Mouse (Mus musculus): ENCODE data around the gene Nlrc3. TPM values are rescaled to one million over a fixed set of nuclear protein-coding genes. Genes with fewer than 3 reads are reported as not detected.
A peak's percentile ranks its signal among the peaks of the same experiment; 100 is the strongest.

Gene Nlrc3
- polyA plus RNA-seq, 1 experiment from 2014 or later = 0.65 TPM

DNA sequence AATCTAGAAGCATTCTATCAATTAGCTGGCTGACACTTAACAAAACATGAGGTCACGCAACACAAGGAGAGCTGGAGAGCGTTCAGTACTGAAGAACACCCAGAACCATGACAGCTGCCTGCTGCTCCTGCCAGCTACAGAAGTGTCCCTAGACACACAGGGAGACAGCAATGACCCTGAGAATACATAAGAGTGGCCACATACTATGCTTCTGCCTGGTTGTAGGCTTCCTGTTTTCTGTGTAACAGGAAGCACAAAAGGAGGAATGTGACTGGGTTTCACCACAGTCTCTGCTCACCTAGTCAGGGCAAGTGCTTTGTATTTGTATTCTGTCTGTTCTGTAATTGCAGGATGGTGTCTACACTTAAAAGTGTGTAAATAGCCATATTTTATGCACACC is 55.7 kb downstream of the Nlrc3 start:
- no peak for DNase-seq (ENCODE audit: low spot score)
- no peak for ATAC-seq (ENCODE audit: insufficient number of reproducible peaks, low FRiP score, low TSS enrichment, low read depth)
- no peak overlapping the region for H3K4me3 ChIP-seq (ENCODE audit: low read depth, low read length)
- WGBS = 87% methylated on average over 2 of the region's 2 CpGs
- no peaks in the 10 kb centered on the region for H3K9me3 ChIP-seq (ENCODE audit: control insufficient read depth, low read length)
- H3K4me1 ChIP-seq (ENCODE audit: control insufficient read depth, insufficient read depth, low read length) = no peaks in the 10 kb centered on the region
- no peaks in the 10 kb centered on the region for H3K27me3 ChIP-seq (ENCODE audit: control insufficient read depth, insufficient read depth, low read length)
- H3K9ac ChIP-seq (ENCODE audit: low read length) = no peak overlapping the region
- H3K27ac ChIP-seq (replicated peaks; ENCODE audit: low read depth, low read length) = no peak overlapping the region
- H3K36me3 ChIP-seq (ENCODE audit: control insufficient read depth, insufficient read depth, low read length) = peaks cover 6% of the 10 kb centered on the region
- no peak overlapping the region for H3K4me2 ChIP-seq (ENCODE audit: low read depth, severe bottlenecking)

DNA sequence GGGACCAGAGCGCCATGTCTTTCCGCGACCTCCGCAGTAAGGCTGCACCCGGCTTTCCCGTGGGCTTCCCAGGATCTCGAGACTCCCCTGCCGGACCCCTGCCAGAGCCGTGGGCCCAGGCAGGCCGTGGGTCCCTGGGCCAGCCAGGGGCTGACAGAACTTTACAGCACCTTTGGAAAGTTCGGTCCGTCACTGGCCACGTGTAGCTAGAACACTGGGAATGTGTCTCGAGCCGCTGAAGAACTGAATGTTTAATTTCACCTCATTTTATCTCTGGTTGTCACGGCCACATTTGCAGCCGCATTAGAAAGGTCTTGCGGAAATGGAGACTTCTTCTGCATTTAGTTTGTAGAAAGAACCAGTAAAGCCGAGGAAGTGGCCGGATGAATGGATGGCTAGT is 67.3 kb downstream of the Nlrc3 start:
- Histone ChIP-seq H3K36me3 (ENCODE audit: control insufficient read depth, insufficient read depth, low read length) (peaks cover 8% of the 10 kb centered on the region; the same call in 1 of the 2 replicates), H3K9me3 (ENCODE audit: control insufficient read depth, low read length) (no peaks in the 10 kb centered on the region), H3K9ac (ENCODE audit: low read length) (peak overlapping the region; percentile 72), H3K4me1 (ENCODE audit: control insufficient read depth, insufficient read depth, low read length) (0 out of 2 replicates have a peak, but pooled peaks cover 2% of the 10 kb centered on the region), H3K27me3 (ENCODE audit: control insufficient read depth, insufficient read depth, low read length) (no peaks in the 10 kb centered on the region), H3K4me2 (ENCODE audit: low read depth, severe bottlenecking) (peak overlapping the region; percentile 77), H3K27ac (replicated peaks; ENCODE audit: low read depth, low read length) (no peak overlapping the region), H3K4me3 (ENCODE audit: low read depth, low read length) (peak overlapping the region; percentile 62)
- no peak for DNase-seq (ENCODE audit: low spot score)
- no peak; the same call in 1 of the 2 replicates for ATAC-seq (ENCODE audit: insufficient number of reproducible peaks, low FRiP score, low TSS enrichment, low read depth)
- WGBS = 13% methylated on average over 20 of the region's 20 CpGs

DNA sequence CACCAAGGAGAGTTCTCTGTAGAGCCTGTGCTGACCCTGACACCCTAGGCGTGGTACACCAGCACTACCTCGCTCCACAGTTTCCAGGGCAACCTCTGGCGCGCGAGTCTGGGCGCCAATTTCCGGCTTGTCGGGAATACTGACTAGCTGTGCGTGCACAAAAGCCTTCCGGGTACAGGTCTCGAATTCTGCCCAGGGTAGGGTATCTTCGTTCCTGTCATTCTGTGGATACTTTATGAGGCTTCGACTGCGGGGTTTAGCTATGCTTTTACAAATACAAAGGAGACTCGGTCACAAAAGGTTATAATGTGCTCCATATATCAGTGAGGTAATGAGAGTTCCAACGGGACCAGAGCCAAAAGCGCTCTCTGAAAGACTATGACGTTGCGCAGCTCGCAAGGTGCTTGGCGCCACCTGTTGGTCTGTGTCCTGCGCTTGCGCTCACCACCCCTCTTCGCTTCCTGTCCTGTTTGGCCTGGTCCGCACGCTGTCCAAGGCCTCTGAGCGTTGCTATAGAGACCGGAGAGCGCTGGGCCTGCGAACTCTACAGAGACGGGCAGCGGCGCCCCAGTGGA is 67.8 kb downstream of the Nlrc3 start, which contains the start of the genes 1700037C18Rik and Cluap1:
Gene 1700037C18Rik (minus strand): TSS at position 153 of the 575 bp plus-strand sequence.
Gene Cluap1 (plus strand): TSS at position 265 of the 575 bp plus-strand sequence.
- Histone ChIP-seq H3K4me3 (ENCODE audit: low read depth, low read length) (peak within 1 kb of the TSS; percentile 62), H3K4me1 (ENCODE audit: control insufficient read depth, insufficient read depth, low read length) (0 out of 2 replicates have a peak, but pooled peaks cover 2% of the 10 kb centered on the region), H3K4me2 (ENCODE audit: low read depth, severe bottlenecking) (peak within 1 kb of the TSS; percentile 77), H3K27ac (replicated peaks; ENCODE audit: low read depth, low read length) (no peak within 1 kb of the TSS), H3K9me3 (ENCODE audit: control insufficient read depth, low read length) (no peaks in the 10 kb centered on the region), H3K9ac (ENCODE audit: low read length) (peak within 1 kb of the TSS; percentile 72), H3K27me3 (ENCODE audit: control insufficient read depth, insufficient read depth, low read length) (no peaks in the 10 kb centered on the region), H3K36me3 (ENCODE audit: control insufficient read depth, insufficient read depth, low read length) (peaks cover 6% of the 10 kb centered on the region; the same call in 1 of the 2 replicates)
- ATAC-seq (ENCODE audit: insufficient number of reproducible peaks, low FRiP score, low TSS enrichment, low read depth) = peak; percentile 96
- peak; percentile 93 for DNase-seq (ENCODE audit: low spot score)
- WGBS = under 1% methylated on average over 33 of the region's 33 CpGs

DNA sequence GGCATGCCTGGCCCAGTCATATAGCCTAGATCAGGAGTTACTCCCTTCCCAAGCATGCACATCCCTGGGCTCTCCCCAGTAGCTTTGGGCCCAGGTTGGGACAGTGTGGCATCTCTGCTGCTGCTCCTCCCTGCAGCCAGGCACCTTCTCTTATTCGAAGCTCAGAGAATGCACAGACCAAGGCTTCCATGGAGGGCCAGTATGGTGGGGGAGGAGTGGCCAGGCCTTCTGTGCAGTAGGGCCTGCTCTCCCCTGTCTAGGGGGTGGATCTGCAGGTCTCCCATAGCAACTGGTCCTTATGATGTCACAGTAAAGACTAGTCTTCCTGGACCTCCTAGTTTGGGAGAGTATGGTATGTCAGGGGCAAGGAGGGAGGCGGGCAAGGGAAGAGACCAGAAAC is 69.0 kb downstream of the Nlrc3 start:
- Histone ChIP-seq H3K36me3 (ENCODE audit: control insufficient read depth, insufficient read depth, low read length) (peaks cover 3% of the 10 kb centered on the region), H3K9me3 (ENCODE audit: control insufficient read depth, low read length) (no peaks in the 10 kb centered on the region), H3K9ac (ENCODE audit: low read length) (no peak overlapping the region), H3K4me2 (ENCODE audit: low read depth, severe bottlenecking) (no peak overlapping the region), H3K4me1 (ENCODE audit: control insufficient read depth, insufficient read depth, low read length) (0 out of 2 replicates have a peak, but pooled peaks cover 2% of the 10 kb centered on the region), H3K27ac (replicated peaks; ENCODE audit: low read depth, low read length) (no peak overlapping the region), H3K4me3 (ENCODE audit: low read depth, low read length) (no peak overlapping the region), H3K27me3 (ENCODE audit: control insufficient read depth, insufficient read depth, low read length) (no peaks in the 10 kb centered on the region)
- ATAC-seq (ENCODE audit: insufficient number of reproducible peaks, low FRiP score, low TSS enrichment, low read depth) = no peak
- WGBS = 85% methylated on average over 2 of the region's 2 CpGs
- DNase-seq (ENCODE audit: low spot score) = no peak

DNA sequence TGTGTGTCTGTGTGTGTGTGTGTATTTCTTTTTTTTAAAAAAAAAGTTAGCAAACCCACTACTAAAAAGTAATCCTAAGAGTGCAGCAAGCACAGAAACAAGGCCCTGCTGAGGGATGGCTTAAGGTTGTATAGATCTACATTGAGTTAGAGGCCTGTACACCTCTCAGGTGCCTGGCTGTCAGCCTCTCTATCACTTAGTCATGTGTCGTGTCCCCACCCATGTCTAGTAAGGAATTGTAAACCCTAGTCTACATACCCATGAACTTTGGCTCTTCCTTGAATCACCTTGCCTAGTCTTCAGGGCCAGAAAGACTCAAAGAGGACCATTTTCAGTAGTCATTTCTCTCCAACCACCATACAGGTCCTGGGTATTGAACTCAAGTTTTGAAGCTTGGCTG is 79.9 kb downstream of the Nlrc3 start:
- no peaks in the 10 kb centered on the region for H3K27me3 ChIP-seq (ENCODE audit: control insufficient read depth, insufficient read depth, low read length)
- 94% methylated on average over 1 of the region's 1 CpGs for WGBS
- no peak overlapping the region for H3K9ac ChIP-seq (ENCODE audit: low read length)
- no peaks in the 10 kb centered on the region for H3K9me3 ChIP-seq (ENCODE audit: control insufficient read depth, low read length)
- H3K4me1 ChIP-seq (ENCODE audit: control insufficient read depth, insufficient read depth, low read length) = no peaks in the 10 kb centered on the region
- no peak overlapping the region for H3K4me3 ChIP-seq (ENCODE audit: low read depth, low read length)
- H3K27ac ChIP-seq (replicated peaks; ENCODE audit: low read depth, low read length) = no peak overlapping the region
- H3K4me2 ChIP-seq (ENCODE audit: low read depth, severe bottlenecking) = no peak overlapping the region
- ATAC-seq (ENCODE audit: insufficient number of reproducible peaks, low FRiP score, low TSS enrichment, low read depth) (no peak), DNase-seq (ENCODE audit: low spot score) (no peak)
- H3K36me3 ChIP-seq (ENCODE audit: control insufficient read depth, insufficient read depth, low read length) = peaks cover 4% of the 10 kb centered on the region; the same call in 1 of the 2 replicates

DNA sequence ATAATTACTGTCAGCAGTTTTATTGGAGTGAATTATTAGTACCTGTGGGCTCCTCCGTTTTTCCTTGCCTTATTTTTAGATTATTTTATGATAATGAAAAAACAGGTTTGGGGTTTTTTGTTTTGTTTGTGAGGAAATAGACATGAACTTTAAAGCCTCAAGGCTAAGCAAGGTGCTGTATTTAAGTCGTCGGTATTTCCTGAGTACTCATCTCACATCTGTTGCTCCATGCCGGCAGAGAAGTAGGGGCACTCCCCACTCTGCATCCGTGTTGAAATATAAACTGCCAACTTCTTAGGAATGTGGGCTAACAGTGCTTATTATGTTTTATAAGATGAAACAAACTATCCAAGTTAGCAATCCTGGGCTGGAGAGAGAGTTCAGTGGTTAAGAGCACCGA is 80.4 kb downstream of the Nlrc3 start:
- H3K9me3 ChIP-seq (ENCODE audit: control insufficient read depth, low read length) = no peaks in the 10 kb centered on the region
- H3K27me3 ChIP-seq (ENCODE audit: control insufficient read depth, insufficient read depth, low read length) = no peaks in the 10 kb centered on the region
- H3K4me1 ChIP-seq (ENCODE audit: control insufficient read depth, insufficient read depth, low read length) = no peaks in the 10 kb centered on the region
- H3K4me3 ChIP-seq (ENCODE audit: low read depth, low read length) = no peak overlapping the region
- no peak overlapping the region for H3K9ac ChIP-seq (ENCODE audit: low read length)
- H3K36me3 ChIP-seq (ENCODE audit: control insufficient read depth, insufficient read depth, low read length) = peaks cover 2% of the 10 kb centered on the region; the same call in 1 of the 2 replicates
- H3K4me2 ChIP-seq (ENCODE audit: low read depth, severe bottlenecking) = no peak overlapping the region
- DNase-seq (ENCODE audit: low spot score) = no peak
- no peak overlapping the region for H3K27ac ChIP-seq (replicated peaks; ENCODE audit: low read depth, low read length)
- no peak for ATAC-seq (ENCODE audit: insufficient number of reproducible peaks, low FRiP score, low TSS enrichment, low read depth)
- 82% methylated on average over 6 of the region's 6 CpGs for WGBS

DNA sequence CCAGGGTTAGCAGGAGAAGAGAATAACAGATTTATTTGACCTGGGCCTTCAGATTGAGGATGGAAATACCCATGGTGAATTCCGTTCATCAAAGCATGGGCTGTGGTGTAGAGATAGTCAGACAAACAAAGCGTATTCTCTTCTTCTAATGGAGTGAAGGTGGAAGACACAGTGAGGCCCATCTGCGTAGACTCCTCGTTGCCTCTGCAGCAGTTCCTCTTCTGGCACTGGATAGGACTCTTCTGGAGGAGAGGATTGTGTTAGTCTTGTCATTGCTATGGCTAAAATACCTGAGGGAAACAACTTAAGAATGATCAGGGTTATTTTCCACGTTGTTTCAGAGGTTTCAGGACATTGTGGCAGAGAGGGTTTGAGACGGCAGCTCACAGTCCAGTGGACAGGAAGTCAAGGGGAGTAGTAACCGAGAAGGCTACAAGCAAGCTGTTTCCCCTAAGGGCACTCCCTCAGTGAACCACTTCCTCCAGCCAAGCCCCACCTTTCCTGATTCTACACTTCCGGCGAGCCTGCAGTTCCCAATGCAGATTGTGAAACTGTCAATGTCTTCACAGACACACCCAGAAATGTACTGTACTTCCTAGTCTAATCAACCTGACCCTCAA is 81.1 kb downstream of the Nlrc3 start:
- no peak overlapping the region for H3K27ac ChIP-seq (replicated peaks; ENCODE audit: low read depth, low read length)
- WGBS = 81% methylated on average over 9 of the region's 9 CpGs
- ATAC-seq (ENCODE audit: insufficient number of reproducible peaks, low FRiP score, low TSS enrichment, low read depth) (no peak), DNase-seq (ENCODE audit: low spot score) (no peak)
- no peak overlapping the region for H3K4me3 ChIP-seq (ENCODE audit: low read depth, low read length)
- H3K4me2 ChIP-seq (ENCODE audit: low read depth, severe bottlenecking) = no peak overlapping the region
- H3K9ac ChIP-seq (ENCODE audit: low read length) = no peak overlapping the region
- no peaks in the 10 kb centered on the region for H3K27me3 ChIP-seq (ENCODE audit: control insufficient read depth, insufficient read depth, low read length)
- no peaks in the 10 kb centered on the region for H3K4me1 ChIP-seq (ENCODE audit: control insufficient read depth, insufficient read depth, low read length)
- peaks cover 2% of the 10 kb centered on the region; the same call in 1 of the 2 replicates for H3K36me3 ChIP-seq (ENCODE audit: control insufficient read depth, insufficient read depth, low read length)
- H3K9me3 ChIP-seq (ENCODE audit: control insufficient read depth, low read length) = no peaks in the 10 kb centered on the region

Measured in limb, embryonic 11.5 days (tissue).